Mouse (Mus musculus): Measurements from ENCODE around the gene Sugp1.
"Not testable (repeated sequence)": the region's sequence is repeated elsewhere in the genome, so short reads cannot be mapped to it uniquely, and the experiment has no call there.

The Sugp1 gene

DNA sequence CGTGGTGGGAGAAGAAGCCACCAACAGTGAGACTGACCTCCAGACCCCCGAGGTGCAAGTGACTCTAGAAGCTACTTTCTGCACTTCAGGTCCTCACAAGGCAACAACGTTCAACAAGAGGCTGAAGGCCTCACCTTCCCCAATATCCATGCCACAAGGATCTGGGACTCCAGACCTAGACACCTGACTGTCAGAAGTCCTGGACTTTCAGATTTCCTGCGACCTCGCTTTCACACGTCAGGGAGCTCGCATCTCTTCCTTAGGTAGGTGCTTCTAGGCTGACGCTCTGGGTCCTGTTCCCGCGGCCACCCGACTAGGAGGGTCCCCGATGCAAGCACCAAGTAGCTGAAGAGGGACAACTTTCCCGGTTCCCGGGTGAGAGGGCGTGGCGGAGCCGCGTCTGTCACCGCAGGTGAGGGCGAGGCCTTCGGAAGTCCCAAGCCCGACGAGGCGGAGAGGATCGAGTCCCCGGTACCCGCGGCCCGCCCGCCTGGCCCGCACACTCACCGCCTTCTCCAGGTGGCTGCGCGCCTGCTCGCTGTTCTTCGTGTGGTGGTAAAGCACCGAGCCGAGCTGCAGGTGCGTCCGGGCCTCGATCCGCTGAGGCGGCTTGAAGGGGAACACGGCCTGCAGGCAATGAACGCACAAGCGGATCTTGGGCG, 597 bp upstream of the Sugp1 start:
- in situ Hi-C loops (cut with MboI, MseI): no loop called here

DNA sequence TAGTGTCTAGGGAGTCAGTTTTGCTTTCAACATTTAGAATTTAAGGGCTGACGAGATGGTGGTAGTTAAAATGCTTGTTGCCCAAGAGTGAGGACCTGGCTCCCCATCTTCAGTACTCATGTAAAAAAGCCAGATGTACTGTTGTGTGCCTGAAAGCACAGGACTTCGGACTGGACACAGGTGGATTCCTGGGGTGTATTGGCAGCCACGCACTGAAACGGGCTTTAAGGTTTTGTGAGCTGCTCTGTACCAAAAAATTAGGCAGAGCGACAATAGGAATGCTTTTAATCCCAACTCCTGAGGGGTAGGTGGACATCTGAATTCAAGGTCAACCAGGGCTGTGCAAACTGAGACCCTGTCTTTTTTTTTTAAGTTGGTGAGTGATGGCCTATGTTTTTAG, 1.4 kb downstream of the Sugp1 start:
- in situ Hi-C loops (cut with MboI, MseI): no loop called here

DNA sequence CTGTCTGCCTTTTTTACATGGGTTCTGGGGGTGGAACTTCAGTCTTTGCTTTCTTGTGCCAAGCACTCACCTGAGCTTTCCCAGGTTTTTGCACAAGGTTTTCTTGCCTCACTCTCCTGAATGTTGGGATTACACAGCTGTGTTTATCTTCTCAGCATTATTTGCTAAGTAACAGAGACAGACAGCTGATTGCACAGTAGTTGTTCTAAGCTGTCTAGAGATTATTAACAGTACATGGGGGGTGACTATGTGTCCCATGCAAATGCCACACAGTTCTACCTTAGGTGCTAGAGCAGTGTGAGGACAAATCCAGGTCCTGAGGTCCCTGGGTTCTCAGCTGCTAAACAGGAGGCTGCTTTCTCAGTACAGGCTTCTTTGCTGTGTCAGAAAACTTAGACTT, 7.0 kb downstream of the Sugp1 start:
- in situ Hi-C loops (cut with MboI, MseI): no loop called here

DNA sequence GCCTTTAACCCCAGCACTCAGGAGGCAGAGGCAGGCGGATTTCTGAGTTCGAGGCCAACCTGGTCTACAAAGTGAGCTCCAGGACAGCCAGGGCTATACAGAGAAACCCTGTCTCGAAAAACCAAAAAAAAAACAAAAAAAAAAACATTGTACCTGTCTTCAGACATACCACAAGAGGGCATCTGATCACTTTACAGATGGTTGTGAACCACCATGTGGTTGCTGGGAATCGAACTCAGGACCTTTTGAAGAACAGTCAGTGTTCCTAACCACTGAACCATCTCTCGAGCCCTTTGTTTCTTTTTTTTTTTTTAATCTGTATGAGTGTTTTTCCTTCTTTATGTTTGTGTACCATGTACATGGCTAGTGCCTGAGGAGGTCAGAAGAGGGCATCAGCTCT, 7.8 kb downstream of the Sugp1 start:
- in situ Hi-C loops (cut with MboI, MseI): not testable (repeated sequence)

DNA sequence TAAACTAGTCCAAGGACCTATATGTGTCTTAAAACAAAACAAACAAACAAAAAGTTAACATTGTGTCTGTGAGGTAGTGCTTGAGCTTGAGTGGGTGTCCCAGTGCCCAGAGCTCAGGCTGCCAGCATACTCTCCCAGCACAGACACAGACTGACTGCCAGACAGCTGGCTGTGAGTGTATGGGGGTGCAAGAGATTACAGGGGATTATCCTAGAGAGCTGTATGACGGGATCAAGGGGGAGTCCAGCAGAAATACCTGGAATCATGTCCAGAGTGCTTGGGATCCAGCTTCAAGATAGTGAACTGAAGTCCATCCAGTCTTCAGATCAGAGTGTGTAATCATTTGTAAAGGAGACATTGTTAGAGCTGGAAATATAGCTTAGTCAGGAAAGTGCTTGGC, 15.1 kb downstream of the Sugp1 start:
- in situ Hi-C loops (cut with MboI, MseI): no loop called here

DNA sequence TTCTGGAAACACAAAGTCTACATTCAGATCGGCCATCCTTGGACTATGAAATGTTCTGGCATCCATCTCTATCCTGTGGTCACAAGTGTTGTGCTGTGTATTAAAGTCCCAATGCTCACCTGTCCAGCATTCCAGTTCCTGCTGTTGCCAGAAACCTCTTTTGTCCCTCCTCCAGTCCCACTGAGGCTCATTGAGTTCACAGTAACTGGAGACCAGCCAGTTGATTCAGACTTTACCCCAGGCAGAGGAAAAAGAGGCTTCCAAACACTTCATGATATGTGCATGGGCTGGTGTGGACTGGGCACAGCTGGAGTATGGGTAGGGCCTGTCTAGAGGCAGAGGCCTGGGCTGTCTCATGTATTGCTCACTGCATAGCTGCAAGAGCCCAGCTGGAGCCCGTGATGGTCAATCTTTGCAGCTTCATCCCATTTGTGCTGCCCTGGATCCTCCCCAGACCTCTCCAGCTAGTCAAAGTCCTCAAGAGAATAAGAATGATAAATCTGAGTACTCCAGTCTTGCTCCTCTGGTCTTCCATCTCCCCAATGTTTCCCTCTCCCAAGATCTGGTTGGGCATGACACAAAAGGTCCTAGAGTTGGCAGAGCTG, 29.3 kb downstream of the Sugp1 start:
- in situ Hi-C loops (cut with MboI, MseI): no loop called here

DNA sequence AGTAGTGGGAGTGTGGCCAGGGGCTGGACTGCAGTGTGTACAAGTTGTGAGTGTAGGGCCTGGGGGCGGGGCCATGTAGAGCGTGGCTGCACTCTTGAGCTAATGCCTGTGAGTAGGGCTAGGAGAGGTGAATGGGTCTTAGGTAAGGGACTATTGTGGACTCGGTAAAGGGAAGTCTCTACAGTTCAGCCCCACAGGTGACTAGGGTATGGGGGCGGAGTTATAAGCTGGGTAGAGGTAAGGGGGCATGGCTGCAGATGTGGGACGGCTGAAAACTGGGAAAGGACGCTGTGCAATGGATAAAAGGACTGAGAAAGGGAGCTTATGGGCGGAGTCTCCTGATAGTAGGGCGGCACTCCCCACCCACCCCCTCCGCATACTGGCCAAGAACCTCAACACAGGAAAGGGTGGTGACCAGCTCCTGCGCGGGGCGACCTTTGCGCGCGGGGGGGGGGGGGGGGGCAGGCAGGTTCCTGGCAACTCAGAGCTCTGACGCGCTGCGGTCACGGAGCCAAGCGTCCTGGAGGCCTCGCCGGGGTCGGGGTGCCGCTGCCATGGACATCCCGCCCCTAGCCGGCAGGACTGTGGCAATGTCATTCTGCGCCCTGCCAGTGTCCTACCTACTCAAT, 29.9 kb downstream of the Sugp1 start, which contains the start of gene Tm6sf2:
Gene Tm6sf2, plus strand, starts transcription at position 484 of the 629 bp plus-strand sequence.
- in situ Hi-C loops (cut with MboI, MseI): no loop called here

DNA sequence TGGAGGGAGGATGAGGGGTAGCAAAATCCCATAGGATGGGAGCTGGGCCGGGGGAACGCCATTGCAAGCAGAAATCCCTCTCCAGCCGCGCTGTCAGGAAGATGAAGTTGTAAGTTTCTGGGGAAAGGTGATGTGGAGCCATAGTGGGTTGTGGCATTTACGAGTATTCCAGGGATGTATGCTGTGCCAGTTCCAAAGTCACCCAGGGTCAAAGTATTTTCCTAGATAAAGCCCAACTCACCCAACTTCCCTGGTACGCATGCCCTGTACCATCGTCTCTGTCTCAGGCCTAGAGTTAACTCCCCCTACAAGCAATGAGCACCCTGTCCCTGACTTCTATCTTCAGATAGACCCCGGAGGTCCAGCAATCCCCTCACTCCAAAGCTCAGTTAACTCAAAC, 30.5 kb downstream of the Sugp1 start:
- in situ Hi-C loops (cut with MboI, MseI): no loop called here

DNA sequence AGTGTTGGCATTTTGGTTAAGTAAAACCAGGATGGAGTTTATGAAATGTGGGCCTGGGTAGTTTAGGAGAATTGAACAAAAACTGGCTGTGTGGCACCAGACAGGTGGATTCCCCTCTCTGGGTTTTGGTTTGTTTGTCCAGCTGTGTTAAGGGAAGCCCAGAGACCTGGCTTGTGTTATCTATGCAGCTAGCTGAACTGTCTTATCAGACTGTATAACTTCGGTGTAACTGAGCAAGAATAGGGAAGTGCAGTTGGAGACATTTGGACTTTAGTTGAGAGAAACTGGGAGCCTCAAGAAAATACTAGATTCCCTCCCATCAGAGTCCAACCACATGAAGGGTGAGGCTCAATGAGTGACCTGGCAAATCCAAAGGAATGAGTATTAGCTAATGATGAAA, 31.1 kb downstream of the Sugp1 start:
- in situ Hi-C loops (cut with MboI, MseI): no loop called here

DNA sequence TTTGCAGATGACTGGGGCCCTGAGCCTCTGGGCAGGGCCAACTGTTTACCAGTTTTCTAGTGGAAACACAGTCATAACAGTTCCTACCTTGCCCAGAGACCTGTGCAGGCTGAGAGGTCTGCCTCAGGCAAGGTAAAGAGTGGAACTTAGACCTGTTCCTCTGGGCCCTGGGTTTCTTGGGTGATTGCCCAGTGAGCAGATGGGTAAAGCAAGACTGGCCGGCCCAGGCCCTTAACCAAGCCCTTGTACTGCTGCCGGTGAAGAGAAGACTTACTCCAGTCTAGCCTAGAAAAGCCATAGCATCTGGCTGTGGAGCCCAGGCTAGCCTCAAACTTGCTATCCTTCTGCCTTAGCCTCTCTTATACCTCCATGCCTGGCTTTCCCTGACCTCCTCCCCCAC, 39.4 kb downstream of the Sugp1 start:
- in situ Hi-C loops (cut with MboI, MseI): no loop called here

DNA sequence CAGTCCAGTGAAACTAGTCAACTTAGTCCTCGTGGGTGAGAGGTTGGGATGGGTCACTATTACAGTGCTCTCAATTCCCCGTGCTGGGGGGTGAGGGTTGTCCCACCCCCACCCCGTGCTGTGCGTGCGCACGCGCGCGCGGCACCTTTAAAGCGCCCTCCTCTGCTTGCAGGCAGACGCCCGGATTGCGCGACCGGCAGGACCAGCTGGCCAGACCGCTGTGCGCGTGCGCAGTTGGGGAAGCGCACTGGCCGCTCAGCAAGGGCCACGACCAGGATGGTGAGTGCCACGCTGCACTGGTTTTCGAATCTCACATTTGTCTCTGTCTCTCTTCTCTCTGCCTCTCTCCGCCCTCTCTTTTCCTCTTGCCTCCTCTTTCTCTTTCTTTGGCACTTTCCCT, 40.7 kb downstream of the Sugp1 start, which contains the start of gene Hapln4:
Gene Hapln4, plus strand, starts transcription at position 173 of the 400 bp plus-strand sequence.
- in situ Hi-C loops (cut with MboI, MseI): no loop called here

DNA sequence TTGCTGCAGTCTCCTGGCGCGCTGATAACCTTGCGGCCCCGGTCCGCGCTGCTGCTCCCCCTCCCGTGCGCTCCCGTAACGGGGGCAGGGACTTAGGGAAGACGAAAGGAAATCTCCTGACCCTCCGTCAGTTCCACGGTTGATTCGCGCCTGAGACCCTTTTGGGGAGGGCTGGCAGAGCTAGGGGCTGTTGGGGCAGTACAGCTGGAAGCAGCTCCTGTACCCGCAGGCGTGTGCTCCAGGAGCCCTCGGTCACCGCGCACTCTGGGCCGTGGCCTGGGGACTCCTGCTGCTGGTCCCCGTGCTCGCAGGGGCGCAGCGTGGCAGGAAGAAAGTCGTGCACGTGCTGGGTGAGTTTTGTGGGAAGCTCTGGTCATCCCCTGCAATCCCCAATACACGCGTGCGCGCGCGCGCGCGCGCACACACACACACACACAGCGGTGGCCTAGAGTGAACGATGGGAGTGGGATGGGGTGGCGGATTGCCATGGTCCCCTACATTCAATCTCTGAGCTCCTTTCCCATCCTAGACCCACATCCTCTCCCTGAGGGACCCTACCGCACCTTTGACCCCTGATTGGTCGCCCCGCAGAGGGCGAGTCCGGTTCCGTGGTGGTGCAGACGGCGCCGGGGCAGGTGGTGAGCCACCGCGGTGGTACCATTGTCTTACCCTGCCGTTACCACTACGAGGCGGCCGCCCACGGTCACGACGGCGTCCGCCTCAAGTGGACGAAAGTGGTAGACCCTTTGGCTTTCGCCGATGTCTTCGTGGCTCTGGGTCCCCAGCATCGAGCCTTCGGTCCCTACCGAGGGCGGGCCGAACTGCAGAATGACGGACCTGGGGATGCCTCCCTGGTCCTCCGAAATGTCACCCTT, 41.8 kb downstream of the Sugp1 start:
- in situ Hi-C loops (cut with MboI, MseI): no loop called here

DNA sequence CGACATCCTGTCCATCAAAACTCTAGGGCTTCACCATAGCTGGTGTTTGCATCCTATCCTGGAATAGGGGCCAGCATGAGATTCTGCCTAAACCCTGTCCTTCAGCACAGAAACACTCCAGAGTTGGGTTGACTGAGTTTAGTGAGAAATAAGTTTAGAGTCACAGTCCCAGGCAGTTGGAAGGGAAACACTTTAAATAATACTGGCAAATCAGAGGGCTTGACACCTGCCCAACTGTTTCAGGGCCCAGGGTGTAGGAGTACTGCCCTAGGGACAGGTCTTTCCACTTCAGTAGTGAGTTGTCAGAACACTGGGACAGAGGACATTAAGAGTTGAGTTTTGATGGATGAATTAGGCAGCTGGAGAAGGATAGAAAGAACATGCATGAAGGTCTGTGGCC, 43.5 kb downstream of the Sugp1 start:
- in situ Hi-C loops (cut with MboI, MseI): no loop called here

DNA sequence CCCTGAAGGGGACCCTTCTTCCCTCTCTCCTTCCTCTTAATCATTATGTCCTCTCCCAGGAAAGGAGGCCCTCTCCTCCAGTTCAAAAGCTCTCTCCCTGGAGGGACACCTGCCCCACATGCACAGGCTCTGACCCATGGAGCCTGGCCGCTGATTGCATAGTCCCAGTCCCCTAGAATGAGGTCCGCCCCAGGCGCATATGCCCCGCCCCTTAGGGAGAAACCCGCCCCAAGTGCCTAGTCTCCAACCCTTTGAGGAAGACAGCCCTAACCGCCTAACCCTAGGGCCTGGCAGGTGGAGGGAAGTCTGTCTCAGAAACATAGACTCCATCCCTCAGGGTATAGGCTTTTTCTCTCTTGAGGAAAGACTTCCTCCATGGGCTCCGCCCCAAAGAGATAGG, 44.6 kb downstream of the Sugp1 start:
- in situ Hi-C loops (cut with MboI, MseI): no loop called here

DNA sequence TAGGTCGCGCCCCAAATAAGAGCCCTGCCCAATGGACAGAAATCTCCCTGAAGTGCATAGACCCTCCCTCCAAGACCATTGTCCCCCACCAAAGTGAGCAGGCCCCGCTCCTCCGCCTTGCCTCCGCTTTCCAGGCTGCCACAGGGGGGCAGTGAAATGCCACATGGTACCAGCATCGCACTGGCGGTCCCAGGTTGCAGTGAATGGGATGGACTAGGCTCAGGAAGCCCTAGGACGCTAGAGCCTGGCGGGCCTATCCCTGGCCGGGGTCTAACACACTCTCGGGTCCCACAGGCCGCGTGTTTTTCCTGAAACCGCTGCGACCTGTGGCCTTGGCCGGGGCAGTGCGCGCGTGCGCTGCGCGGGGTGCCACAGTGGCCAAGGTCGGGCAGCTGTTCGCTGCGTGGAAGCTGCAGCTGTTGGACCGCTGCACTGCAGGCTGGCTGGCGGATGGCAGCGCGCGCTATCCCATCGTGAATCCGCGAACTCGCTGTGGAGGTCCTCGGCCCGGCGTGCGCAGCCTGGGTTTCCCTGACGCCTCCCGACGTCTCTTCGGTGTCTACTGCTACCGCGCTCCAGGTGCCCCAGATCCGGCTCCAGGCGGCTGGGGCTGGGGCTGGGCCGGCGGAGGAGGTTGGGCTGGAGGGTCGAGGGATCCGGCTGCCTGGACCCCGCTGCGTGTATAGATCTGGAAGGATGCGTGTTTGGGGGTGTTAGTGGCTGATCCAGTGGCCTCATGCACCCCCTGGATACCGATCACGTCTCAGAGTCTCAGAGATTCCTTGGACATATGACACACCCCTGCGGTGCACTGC, 45.4 kb downstream of the Sugp1 start:
- in situ Hi-C loops (cut with MboI, MseI): no loop called here

DNA sequence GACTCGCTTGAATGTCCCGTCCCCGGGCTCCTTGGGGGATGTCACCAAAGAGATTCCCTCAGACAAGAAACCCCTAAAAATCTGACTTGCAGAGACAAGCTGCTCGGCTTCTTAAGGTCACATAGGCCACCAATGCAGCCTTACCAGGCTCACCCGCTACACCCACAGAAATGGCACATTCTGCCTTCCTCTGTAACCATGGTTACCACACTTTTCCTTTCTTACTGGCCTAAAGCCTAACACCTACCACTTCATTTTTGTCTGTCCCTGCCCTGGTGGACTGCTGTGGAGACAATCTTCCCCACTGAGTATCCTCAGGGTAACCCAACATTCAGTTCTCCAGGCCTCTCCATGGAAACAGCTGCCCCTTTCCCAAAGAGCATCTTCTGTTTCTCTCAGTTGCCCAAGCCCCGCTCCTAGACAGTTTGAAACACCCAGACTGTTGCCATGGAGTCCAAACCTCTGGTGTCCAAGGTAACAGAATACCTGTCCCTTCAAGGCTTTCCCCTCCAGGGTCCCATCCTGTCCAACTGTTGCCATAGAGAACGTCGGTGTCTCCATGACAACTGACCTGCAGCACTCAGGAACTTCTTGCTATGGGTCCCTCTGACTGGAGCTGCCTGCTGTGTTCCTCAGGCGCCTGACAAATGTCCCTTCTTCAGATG, 46.8 kb downstream of the Sugp1 start:
- in situ Hi-C loops (cut with MboI, MseI): no loop called here

DNA sequence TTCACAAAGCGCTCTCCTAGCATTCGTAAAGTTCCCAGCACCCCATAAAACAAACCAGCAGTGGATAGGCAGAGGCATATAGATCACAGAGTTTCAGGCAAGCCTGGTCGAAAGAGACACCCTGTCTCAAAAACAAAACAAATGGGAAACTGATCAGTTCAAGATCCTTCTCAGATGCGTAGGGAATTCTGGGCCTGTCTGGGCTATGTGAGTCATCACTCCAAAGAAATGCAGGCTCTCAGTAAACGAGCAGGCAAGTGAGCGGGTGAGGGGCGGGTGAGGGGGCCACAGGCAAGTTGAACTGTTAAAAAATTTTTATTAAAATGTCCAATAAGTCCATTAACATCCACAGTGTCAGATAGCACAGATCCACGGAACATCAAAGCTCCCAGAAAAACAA, 50.2 kb downstream of the Sugp1 start:
- in situ Hi-C loops (cut with MboI, MseI): no loop called here

DNA sequence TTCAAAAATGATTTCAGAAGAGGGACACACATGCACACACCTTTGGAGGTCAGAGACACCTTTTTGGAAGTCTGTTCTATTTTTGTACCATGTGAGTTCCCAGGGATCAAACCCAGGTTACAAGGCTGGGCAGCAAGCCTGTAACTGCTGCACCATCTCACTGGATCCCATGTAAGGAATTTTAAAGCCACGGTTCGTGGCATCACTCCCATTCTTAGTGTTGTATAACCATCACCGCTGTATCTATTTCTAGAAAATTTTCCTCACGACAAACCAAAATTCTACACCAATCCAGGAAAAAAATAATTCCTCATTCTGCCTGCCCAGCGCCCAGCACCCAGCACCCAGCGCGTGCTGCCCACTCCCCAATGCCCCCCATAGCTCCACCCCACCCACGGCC, 56.7 kb downstream of the Sugp1 start:
- in situ Hi-C loops (cut with MboI, MseI): no loop called here

DNA sequence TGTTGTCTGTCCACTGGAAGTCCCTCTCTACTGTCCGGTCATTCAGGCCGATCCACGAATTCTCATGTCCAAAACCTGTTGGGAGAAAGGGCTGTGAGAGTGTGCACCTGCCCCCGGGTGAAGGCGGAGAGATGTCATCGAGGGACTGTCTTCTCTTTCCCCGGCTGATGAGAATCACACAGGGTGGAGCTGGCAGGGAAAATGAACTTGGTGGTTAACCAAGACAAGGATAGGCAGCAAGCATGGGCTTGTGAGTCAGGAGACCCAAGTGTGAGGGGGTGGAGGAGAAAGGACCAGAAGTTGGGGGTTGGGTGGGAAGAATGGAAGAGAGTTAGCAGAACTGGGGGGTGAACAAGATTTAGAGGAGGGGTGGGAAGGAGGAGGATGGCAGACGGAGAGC, 57.6 kb downstream of the Sugp1 start:
- in situ Hi-C loops (cut with MboI, MseI): no loop called here

DNA sequence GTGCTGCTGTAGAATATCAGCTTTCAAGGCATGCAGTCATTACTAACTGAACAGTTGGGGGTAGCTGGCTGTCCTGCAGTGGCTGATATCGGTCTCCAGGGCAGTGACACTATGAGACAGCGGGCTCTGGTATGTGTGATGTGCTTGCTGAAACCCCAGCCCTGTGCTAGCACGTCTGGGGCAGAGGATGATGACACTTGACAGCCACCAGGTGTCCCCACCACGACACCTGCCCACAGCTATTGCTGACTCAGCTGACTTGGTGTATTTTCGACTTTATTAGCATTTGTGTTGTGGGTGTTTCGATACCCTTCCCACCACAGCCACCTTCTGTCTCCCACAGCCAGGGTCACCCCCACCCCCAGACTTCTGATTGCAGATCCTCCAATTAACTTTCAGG, 61.9 kb downstream of the Sugp1 start:
- in situ Hi-C loops (cut with MboI, MseI): no loop called here

DNA sequence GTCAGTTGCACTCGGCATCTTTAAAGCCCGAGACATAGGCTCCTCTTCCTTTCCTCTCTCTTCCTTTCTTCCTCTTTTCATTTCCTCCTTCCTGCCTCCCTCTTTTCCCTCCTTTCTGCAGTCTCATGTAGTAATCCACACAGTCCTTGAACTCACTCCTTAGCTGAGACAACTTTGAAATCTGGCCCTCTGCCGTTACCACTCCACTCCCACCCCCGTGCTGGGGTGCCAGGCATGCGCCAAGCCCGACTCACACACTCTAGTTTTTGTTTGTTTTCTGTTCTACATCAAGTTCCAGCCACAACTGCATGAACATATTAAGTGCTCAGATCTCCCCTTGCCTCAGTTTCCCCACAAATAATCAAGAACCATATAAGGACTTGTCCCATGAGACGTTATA, 62.3 kb downstream of the Sugp1 start:
- in situ Hi-C loops (cut with MboI, MseI): no loop called here

Measured in T-helper 2 cell (primary cell).